Mouse (Mus musculus) megakaryocyte, embryonic 14.5 days (primary cell): ENCODE measurements around the gene Gpr146.

Experiments used
- FLI1 ChIP-seq: IDR thresholded peaks from 2 replicates; pipeline ENCODE4 v1.6.1; 2012; ENCODE audit warnings: low read length, inconsistent platforms, mixed read lengths
- GATA1 ChIP-seq: IDR thresholded peaks from 3 replicates; pipeline ENCODE4 v1.6.1; 2012; ENCODE audit warnings: mixed read lengths, low read length, inconsistent platforms, borderline replicate concordance

- TF ChIP-seq FLI1 (no peak), GATA1 (no peak)
Observed at GRCm38 (mm10) chr5:139391309-139391990, 14.0 kb downstream of the Gpr146 start.
